Mouse (Mus musculus) lung, embryonic 14.5 days (tissue): ENCODE measurements around the gene H6pd. TPM values are rescaled to one million over a fixed set of nuclear protein-coding genes. Genes with fewer than 3 reads are reported as not detected.

ENCODE experiments used
- ATAC-seq: fragments of 200-750 bp; cut with Nextera tagmentation; 2 replicates; pipeline ENCODE4 v1.8.0; 2017; ENCODE audit warnings: mild to moderate bottlenecking, moderate TSS enrichment, moderate library complexity; ENCODE audit not compliant: insufficient read depth
- DNase-seq: peaks from one replicate; pipeline ENCODE4 v3.0.0-alpha.2; 2015
- H3K27ac ChIP-seq: fragments of 300-500 bp; sonication (generic); 2 replicates; pipeline ENCODE4 v1.5.1; 2014; ENCODE audit warnings: low read depth, mild to moderate bottlenecking, moderate library complexity
- H3K27me3 ChIP-seq: fragments of 300-500 bp; sonication (generic); 2 replicates; pipeline ENCODE4 v1.6.1; 2014; ENCODE audit warnings: low read length, control low read depth; ENCODE audit not compliant: insufficient read depth
- H3K36me3 ChIP-seq: fragments of 300-500 bp; sonication (generic); 2 replicates; pipeline ENCODE4 v1.6.1; 2014; ENCODE audit warnings: control low read depth; ENCODE audit not compliant: insufficient read depth
- H3K4me1 ChIP-seq: fragments of 300-500 bp; sonication (generic); 2 replicates; pipeline ENCODE4 v1.6.1; 2014; ENCODE audit warnings: antibody characterized with exemption, control low read depth; ENCODE audit not compliant: insufficient read depth
- H3K4me2 ChIP-seq: fragments of 300-500 bp; sonication (generic); 2 replicates; pipeline ENCODE4 v1.6.1; 2014; ENCODE audit warnings: mild to moderate bottlenecking
- H3K4me3 ChIP-seq: fragments of 300-500 bp; sonication (generic); 2 replicates; pipeline ENCODE4 v1.5.1; 2014; ENCODE audit warnings: low read depth, low read length
- H3K9ac ChIP-seq: fragments of 300-500 bp; sonication (generic); 2 replicates; pipeline ENCODE4 v1.6.1; 2014
- H3K9me3 ChIP-seq: fragments of 300-500 bp; sonication (generic); 2 replicates; pipeline ENCODE4 v1.6.1; 2016; ENCODE audit warnings: low read depth, low read length, control low read depth
- CTCF ChIP-seq: IDR thresholded peaks from 2 replicates; pipeline ENCODE4 v1.5.1; 2016; ENCODE audit warnings: antibody characterized with exemption, low read depth
- WGBS: fragments of 180-500 bp; shearing (Covaris S2); extraction: QIAGEN DNeasy Blood & Tissue Kit; methylation state at CpG from one replicate; pipeline ENCODE4 v1.1.7; 2014; 5-methylcytosine and 5-hydroxymethylcytosine counted together
- polyA plus RNA-seq: library from polyadenylated mRNA; unstranded; fragments of >200 nt; fragmentation: Nextera tagmentation; extraction: Ambion mirVana; gene quantifications from 2 replicates; pipeline ENCODE4 v1.2.1, GENCODE M21; 2014

Gene H6pd
- polyA plus RNA-seq, 1 experiment from 2014 or later: 20.4 TPM

DNA sequence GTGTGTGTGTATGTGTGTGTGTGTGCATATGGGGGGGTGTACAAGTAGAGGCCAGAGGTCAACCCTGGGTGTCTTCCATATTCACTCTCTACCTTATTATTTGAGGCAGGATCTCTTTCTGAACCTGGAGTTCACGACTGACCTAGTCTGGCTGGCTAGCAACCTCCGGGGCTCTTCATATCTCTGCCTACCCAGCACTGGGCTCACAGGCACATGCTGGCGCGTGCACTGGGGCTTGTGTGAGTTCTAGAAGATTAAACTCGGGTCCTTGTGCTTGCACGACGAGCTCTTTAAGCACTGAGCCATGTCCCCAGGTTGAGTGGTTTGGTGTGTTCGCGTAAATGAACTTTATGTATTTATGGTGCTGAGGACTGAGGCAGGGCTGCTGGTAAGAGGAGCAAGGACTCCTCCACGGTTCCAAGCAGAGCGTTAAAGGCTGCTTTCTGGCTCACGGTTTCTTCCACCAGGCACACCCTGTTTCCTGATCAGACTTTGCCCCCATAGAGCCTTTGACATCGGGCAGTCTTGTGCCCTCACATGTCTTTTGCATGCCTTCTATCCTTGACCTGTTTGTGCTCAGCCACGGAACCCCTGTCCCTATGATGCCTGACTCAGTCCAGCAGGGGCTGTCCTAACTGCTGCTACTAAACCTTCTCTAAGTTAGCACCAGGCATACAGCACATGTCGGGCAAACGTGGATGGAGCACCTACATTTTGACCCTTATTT, 75.1 kb downstream of the H6pd start:
- TF ChIP-seq CTCF: no peak
- DNase-seq (no peak), ATAC-seq (no peak)
- H3K36me3 ChIP-seq: no peaks in the 10 kb centered on the region
- H3K4me2 ChIP-seq: no peak overlapping the region
- no peaks in the 10 kb centered on the region for H3K4me1 ChIP-seq
- 77% methylated on average over 16 of the region's 16 CpGs for WGBS
- H3K9me3 ChIP-seq: no peaks in the 10 kb centered on the region
- H3K27ac ChIP-seq: no peak overlapping the region
- H3K4me3 ChIP-seq: no peak overlapping the region
- no peaks in the 10 kb centered on the region for H3K27me3 ChIP-seq
- H3K9ac ChIP-seq: no peak overlapping the region

DNA sequence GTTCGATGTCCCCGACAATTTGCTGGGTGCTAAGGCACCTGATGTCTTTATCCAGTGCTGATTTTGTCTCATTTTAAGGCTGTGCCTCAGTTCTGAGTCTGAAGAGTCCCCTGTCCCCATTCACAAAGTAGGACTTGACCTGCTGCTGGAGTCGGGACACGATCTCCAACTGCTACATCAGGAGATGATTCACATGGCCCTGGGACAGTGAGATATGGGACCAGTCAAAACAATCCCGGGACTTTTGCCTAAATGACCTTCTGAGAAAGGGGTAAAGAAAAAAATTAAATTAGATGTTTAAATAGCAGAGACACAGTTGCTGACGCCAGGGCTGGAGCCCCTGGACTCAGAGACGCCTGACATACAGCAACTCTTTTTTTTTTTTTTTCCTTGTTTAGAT, 75.8 kb downstream of the H6pd start:
- WGBS: 67% methylated on average over 7 of the region's 7 CpGs
- H3K9me3 ChIP-seq: no peaks in the 10 kb centered on the region

DNA sequence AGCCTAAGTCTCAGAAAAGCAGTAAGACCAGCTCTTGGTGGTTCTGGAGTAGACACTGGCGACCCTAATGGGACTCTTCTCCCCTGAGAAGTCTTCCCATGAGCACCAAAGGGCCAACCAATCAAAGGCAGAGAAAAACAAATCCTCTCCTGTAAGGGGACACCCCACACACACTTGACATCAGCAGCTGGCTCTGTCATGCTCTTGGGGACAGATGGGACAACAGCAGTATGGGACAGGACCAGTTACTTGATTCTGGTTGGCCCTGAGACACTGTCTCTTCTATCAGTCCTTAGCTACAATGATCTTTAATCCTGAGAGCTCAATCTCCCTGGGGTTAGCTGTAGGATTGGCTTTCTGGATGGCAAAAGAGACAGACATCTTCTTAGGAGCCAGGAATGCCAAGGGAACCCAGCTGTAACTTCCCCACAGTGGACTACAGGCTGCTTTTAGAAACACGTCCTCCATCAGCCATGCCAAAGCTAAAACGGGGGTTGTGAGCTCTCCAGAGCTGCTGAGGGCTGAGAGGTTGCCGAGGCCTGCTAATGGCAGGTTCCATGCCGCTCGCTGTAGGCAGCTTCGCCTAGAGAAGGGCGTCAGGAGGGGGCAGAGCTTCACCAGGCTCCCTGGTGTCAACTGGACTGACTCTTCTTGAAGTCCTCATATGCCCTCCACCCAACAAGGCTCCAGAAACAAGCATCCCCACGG, 76.6 kb downstream of the H6pd start:
- 82% methylated on average over 9 of the region's 9 CpGs for WGBS
- ATAC-seq: no peak
- Histone ChIP-seq H3K4me3 (no peak overlapping the region), H3K4me2 (no peak overlapping the region), H3K36me3 (no peaks in the 10 kb centered on the region), H3K9me3 (no peaks in the 10 kb centered on the region), H3K4me1 (no peaks in the 10 kb centered on the region), H3K27ac (no peak overlapping the region), H3K27me3 (no peaks in the 10 kb centered on the region), H3K9ac (no peak overlapping the region)
- DNase-seq: no peak
- no peak for TF ChIP-seq CTCF

More for the DNA sequence above, 75.8 kb downstream of the H6pd start:
- Histone ChIP-seq H3K27me3 (no peaks in the 10 kb centered on the region), H3K27ac (no peak overlapping the region), H3K4me1 (no peaks in the 10 kb centered on the region), H3K4me2 (no peak overlapping the region), H3K9ac (no peak overlapping the region), H3K36me3 (no peaks in the 10 kb centered on the region), H3K4me3 (no peak overlapping the region)
- no peak for DNase-seq
- no peak for TF ChIP-seq CTCF
- ATAC-seq: no peak

- Histone ChIP-seq H3K4me1 (no peaks in the 10 kb centered on the region), H3K9me3 (no peaks in the 10 kb centered on the region), H3K9ac (no peak overlapping the region), H3K36me3 (no peaks in the 10 kb centered on the region), H3K27ac (no peak overlapping the region), H3K4me3 (no peak overlapping the region), H3K4me2 (no peak overlapping the region), H3K27me3 (no peaks in the 10 kb centered on the region)
- no peak for DNase-seq
- WGBS: 48% methylated on average over 3 of the region's 3 CpGs
- no peak for TF ChIP-seq CTCF
- no peak for ATAC-seq
Measured at GRCm38 (mm10) chr4:149930755-149931154, 78.1 kb downstream of the H6pd start.

Other genes starting within 250 kb of the H6pd start
- gene Slc25a33, start 234.7 kb downstream of the H6pd start, polyA plus RNA-seq: 8.7 and 9.6 TPM in 2 replicates
- gene Spsb1, start 54.0 kb downstream of the H6pd start, polyA plus RNA-seq: 17.0 and 17.1 TPM in 2 replicates
- 1.4 and 1.5 TPM in 2 replicates for gene Gpr157, start 78.3 kb upstream of the H6pd start, polyA plus RNA-seq
- gene Slc2a5, start 110.3 kb upstream of the H6pd start, polyA plus RNA-seq: 0.60 and 0.70 TPM in 2 replicates
- not detected in 2 replicates for gene Slc2a7, start 139.9 kb upstream of the H6pd start, polyA plus RNA-seq
- not detected in 2 replicates for gene Car6, start 192.3 kb upstream of the H6pd start, polyA plus RNA-seq
- 1,829 and 1,952 TPM in 2 replicates for gene Eno1, start 227.7 kb upstream of the H6pd start, polyA plus RNA-seq